Mouse (Mus musculus) kidney, embryonic 16.5 days (tissue): ENCODE results near the gene Npy. TPM values are rescaled to one million over a fixed set of nuclear protein-coding genes. Genes with fewer than 3 reads are reported as not detected.

Experiments used
- ATAC-seq: fragments of 200-750 bp; cut with Nextera tagmentation; 2 replicates; pipeline ENCODE4 v1.8.0; 2017; ENCODE audit warnings: moderate TSS enrichment; ENCODE audit not compliant: low FRiP score, low TSS enrichment
- H3K27ac ChIP-seq: fragments of 300-500 bp; sonication (generic); 2 replicates; pipeline ENCODE4 v1.5.1; 2014; ENCODE audit warnings: low read length
- H3K27me3 ChIP-seq: fragments of 300-500 bp; sonication (generic); 2 replicates; pipeline ENCODE4 v1.6.1; 2014; ENCODE audit warnings: low read length, control low read depth, mixed read lengths; ENCODE audit not compliant: insufficient read depth
- H3K36me3 ChIP-seq: fragments of 300-500 bp; sonication (generic); 2 replicates; pipeline ENCODE4 v1.6.1; 2014; ENCODE audit warnings: low read length, control low read depth, mixed read lengths; ENCODE audit not compliant: insufficient read depth
- H3K4me1 ChIP-seq: fragments of 300-500 bp; sonication (generic); 2 replicates; pipeline ENCODE4 v1.6.1; 2014; ENCODE audit warnings: low read length, control low read depth, mixed read lengths; ENCODE audit not compliant: insufficient read depth
- H3K4me2 ChIP-seq: fragments of 300-500 bp; sonication (generic); replicated peaks from 2 replicates; pipeline ENCODE4 v1.6.1; 2014; ENCODE audit warnings: low read depth, low read length
- H3K4me3 ChIP-seq: fragments of 300-500 bp; sonication (generic); 2 replicates; pipeline ENCODE4 v1.5.1; 2014; ENCODE audit warnings: mild to moderate bottlenecking, low read length
- H3K9ac ChIP-seq: fragments of 300-500 bp; sonication (generic); replicated peaks from 2 replicates; pipeline ENCODE4 v1.6.1; 2014; ENCODE audit warnings: low read length
- H3K9me3 ChIP-seq: fragments of 300-500 bp; sonication (generic); 2 replicates; pipeline ENCODE4 v1.6.1; 2016; ENCODE audit warnings: low read length, control low read depth
- WGBS: fragments of 180-500 bp; shearing (Covaris S2); extraction: QIAGEN DNeasy Blood & Tissue Kit; methylation state at CpG from one replicate; pipeline ENCODE4 v1.1.7; 2014; 5-methylcytosine and 5-hydroxymethylcytosine counted together
- polyA plus RNA-seq: library from polyadenylated mRNA; unstranded; fragments of >200 nt; fragmentation: Nextera tagmentation; extraction: Ambion mirVana; gene quantifications from 2 replicates; pipeline ENCODE4 v1.2.1, GENCODE M21; 2015

Gene Npy
- polyA plus RNA-seq, 1 experiment from 2014 or later = 25.4 TPM

- no peak for ATAC-seq
- Histone ChIP-seq H3K4me3 (peak overlapping the region; percentile 31), H3K27me3 (no peaks in the 10 kb centered on the region), H3K27ac (no peak overlapping the region), H3K4me1 (no peaks in the 10 kb centered on the region), H3K9me3 (no peaks in the 10 kb centered on the region), H3K36me3 (no peaks in the 10 kb centered on the region), H3K9ac (no peak overlapping the region), H3K4me2 (peak overlapping the region; percentile 52)
- 20% methylated on average over 13 of the region's 13 CpGs for WGBS
Measured at GRCm38 (mm10) chr6:49808076-49808475, 14.4 kb upstream of the Npy start.

- Histone ChIP-seq H3K4me2 (no peak overlapping the region), H3K9ac (no peak overlapping the region), H3K36me3 (no peaks in the 10 kb centered on the region), H3K4me1 (peaks cover 9% of the 10 kb centered on the region), H3K27me3 (peaks cover 24% of the 10 kb centered on the region), H3K27ac (no peak overlapping the region), H3K4me3 (no peak overlapping the region), H3K9me3 (no peaks in the 10 kb centered on the region)
- no peak for ATAC-seq
- 65% methylated on average over 5 of the region's 5 CpGs for WGBS
Measured at GRCm38 (mm10) chr6:49817183-49817582, 5.3 kb upstream of the Npy start.

- Histone ChIP-seq H3K4me2 (no peak overlapping the region), H3K27me3 (peaks cover 29% of the 10 kb centered on the region), H3K4me3 (no peak overlapping the region), H3K4me1 (peaks cover 14% of the 10 kb centered on the region), H3K27ac (no peak overlapping the region), H3K9me3 (no peaks in the 10 kb centered on the region), H3K9ac (no peak overlapping the region), H3K36me3 (no peaks in the 10 kb centered on the region)
- no peak for ATAC-seq
- WGBS = 78% methylated on average over 6 of the region's 6 CpGs
Measured at GRCm38 (mm10) chr6:49817625-49818024, 4.9 kb upstream of the Npy start.

DNA sequence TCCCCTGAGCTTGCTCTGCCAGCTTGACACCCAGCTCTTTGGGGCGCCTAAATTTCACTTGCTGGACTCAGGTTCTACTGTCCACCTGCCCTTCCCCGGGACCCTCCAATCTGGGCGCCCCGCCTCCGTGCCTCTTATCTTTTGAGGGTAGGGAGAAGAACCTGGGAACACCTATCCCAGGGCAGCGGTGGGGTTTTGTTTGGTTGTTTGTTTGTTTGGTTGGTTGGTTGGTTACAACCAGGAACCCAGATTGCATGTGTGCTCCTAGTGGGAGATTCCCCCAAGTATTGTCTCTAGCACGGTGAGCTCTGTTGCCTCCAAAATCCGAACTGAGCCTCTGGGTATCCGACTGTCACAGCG lies 341 bp downstream of the Npy start:
- Histone ChIP-seq H3K27me3 (peaks cover 60% of the 10 kb centered on the region), H3K27ac (no peak overlapping the region), H3K9me3 (no peaks in the 10 kb centered on the region), H3K36me3 (no peaks in the 10 kb centered on the region), H3K9ac (peak overlapping the region; percentile 47; the same call in 1 of the 2 replicates), H3K4me2 (peak overlapping the region; percentile 91), H3K4me1 (peaks cover 18% of the 10 kb centered on the region), H3K4me3 (peak overlapping the region; percentile 61)
- ATAC-seq = no peak
- WGBS = under 1% methylated on average over 10 of the region's 10 CpGs

- H3K27me3 ChIP-seq = peaks cover 64% of the 10 kb centered on the region
- WGBS = 7% methylated on average over 15 of the region's 15 CpGs
- no peak for ATAC-seq
Measured at GRCm38 (mm10) chr6:49823371-49823770, 861 bp downstream of the Npy start.

DNA sequence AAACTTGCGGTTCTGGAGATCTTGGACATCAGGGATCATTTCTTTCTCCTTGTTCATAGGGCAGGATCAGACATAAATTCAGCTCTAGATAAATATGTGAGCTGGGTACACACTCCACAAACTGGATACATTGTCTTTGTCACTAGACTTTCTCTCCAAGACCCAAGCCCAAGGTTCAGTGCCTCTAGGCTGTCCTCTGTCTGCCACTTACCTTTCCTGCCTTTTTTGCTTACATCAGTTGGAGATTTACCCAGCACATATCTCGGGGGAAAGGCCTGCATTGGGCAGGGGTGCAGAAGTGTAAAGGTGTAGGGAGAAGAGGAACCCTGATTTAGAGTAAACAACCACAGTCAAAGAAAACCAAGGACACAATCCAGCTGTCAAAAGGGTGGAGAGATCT lies 1.3 kb downstream of the Npy start:
- H3K4me1 ChIP-seq = peaks cover 18% of the 10 kb centered on the region
- H3K4me3 ChIP-seq = 0 out of 2 replicates have a peak overlapping the region, but pooled peaks have one; percentile 61
- H3K27ac ChIP-seq = no peak overlapping the region
- peaks cover 62% of the 10 kb centered on the region for H3K27me3 ChIP-seq
- H3K4me2 ChIP-seq = no peak overlapping the region
- H3K9me3 ChIP-seq = no peaks in the 10 kb centered on the region
- H3K36me3 ChIP-seq = no peaks in the 10 kb centered on the region
- ATAC-seq = no peak
- 24% methylated on average over 2 of the region's 2 CpGs for WGBS
- no peak overlapping the region for H3K9ac ChIP-seq

More at GRCm38 (mm10) chr6:49823371-49823770, 861 bp downstream of the Npy start:
- Histone ChIP-seq H3K9ac (no peak overlapping the region), H3K9me3 (no peaks in the 10 kb centered on the region), H3K4me1 (peaks cover 18% of the 10 kb centered on the region), H3K36me3 (no peaks in the 10 kb centered on the region), H3K4me2 (peak overlapping the region; percentile 91), H3K4me3 (peak overlapping the region; percentile 61), H3K27ac (no peak overlapping the region)

DNA sequence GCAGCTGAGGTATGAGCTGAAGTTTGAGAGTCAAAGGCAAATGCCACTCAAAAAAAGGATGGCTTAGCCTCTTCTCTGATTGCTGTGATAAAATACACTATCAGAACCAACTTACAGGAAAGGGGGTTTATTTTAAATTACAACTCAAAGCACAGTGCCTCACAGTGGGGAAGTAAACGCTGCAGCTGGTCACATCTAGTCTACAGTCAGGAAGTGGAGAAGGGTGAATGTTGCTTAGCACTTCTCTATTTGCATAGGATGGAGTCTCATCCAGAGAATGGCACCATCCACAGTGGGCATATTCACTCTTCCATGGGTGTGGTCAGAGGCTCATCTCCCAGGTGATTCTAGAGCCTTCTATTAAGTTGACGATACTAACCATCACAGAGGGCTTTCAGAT lies 9.1 kb downstream of the Npy start:
- H3K4me3 ChIP-seq = no peak overlapping the region
- 76% methylated on average over 2 of the region's 2 CpGs for WGBS
- H3K4me2 ChIP-seq = no peak overlapping the region
- peaks cover 10% of the 10 kb centered on the region; the same call in 1 of the 2 replicates for H3K27me3 ChIP-seq
- no peaks in the 10 kb centered on the region for H3K36me3 ChIP-seq
- no peak for ATAC-seq
- no peak overlapping the region for H3K9ac ChIP-seq
- H3K9me3 ChIP-seq = no peaks in the 10 kb centered on the region
- no peaks in the 10 kb centered on the region for H3K4me1 ChIP-seq
- no peak overlapping the region for H3K27ac ChIP-seq

DNA sequence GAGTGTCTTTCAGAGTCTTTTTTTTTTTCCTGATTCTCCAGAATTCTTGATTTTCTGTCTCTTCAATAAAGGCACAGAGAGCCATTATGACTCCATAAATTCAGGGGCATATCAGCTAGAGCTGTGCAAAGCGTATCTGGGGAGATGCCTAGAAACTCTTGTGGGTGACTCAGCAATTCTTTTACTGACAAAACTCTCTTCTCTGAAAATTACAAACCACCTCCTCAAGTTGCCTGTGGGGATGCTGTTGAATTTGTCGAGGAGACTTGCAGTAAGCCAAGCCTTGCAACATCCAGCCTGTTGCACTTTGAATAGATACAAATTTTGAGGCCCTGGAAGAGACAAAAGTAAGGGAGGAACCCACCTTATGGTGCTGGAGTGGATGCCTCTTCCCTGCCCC lies 34.3 kb downstream of the Npy start:
- no peaks in the 10 kb centered on the region for H3K27me3 ChIP-seq
- no peak overlapping the region for H3K9ac ChIP-seq
- no peak overlapping the region for H3K27ac ChIP-seq
- no peak for ATAC-seq
- H3K9me3 ChIP-seq = no peaks in the 10 kb centered on the region
- WGBS = 65% methylated on average over 2 of the region's 2 CpGs
- no peak overlapping the region for H3K4me2 ChIP-seq
- no peaks in the 10 kb centered on the region for H3K36me3 ChIP-seq
- no peak overlapping the region for H3K4me3 ChIP-seq
- H3K4me1 ChIP-seq = no peaks in the 10 kb centered on the region

GRCm38 (mm10) chr6:49867571-49867970 lies 45.1 kb downstream of the Npy start:
- ATAC-seq = peak; percentile 54; the same call in 1 of the 2 replicates
- Histone ChIP-seq H3K4me2 (no peak overlapping the region), H3K4me1 (peaks cover 4% of the 10 kb centered on the region; the same call in 1 of the 2 replicates), H3K9me3 (no peaks in the 10 kb centered on the region), H3K4me3 (no peak overlapping the region), H3K27ac (no peak overlapping the region), H3K36me3 (no peaks in the 10 kb centered on the region), H3K9ac (no peak overlapping the region), H3K27me3 (no peaks in the 10 kb centered on the region)
- WGBS = 37% methylated on average over 6 of the region's 6 CpGs

- no peak for ATAC-seq
- 94% methylated on average over 6 of the region's 6 CpGs for WGBS
- H3K27ac ChIP-seq = no peak overlapping the region
- no peaks in the 10 kb centered on the region for H3K36me3 ChIP-seq
- no peak overlapping the region for H3K9ac ChIP-seq
- H3K9me3 ChIP-seq = no peaks in the 10 kb centered on the region
- H3K27me3 ChIP-seq = no peaks in the 10 kb centered on the region
- no peak overlapping the region for H3K4me2 ChIP-seq
- H3K4me1 ChIP-seq = peaks cover 14% of the 10 kb centered on the region
- no peak overlapping the region for H3K4me3 ChIP-seq
Measured at GRCm38 (mm10) chr6:49871071-49871470, 48.6 kb downstream of the Npy start.
